In genomic region chr2:75477076-75477475, GRCm38 (mm10) we compare ENCODE assay signal across 22 mouse cellular contexts.
DNase-seq lines count a peak whose midpoint lies in the region; ATAC-seq and TF ChIP-seq lines count a peak whose summit lies in the region.
"Had no signal": no experiment of that assay in that cellular context is flagged by ENCODE, and none has a peak within 500 bp of the region (broad histone marks: within the 10 kb centered on the region; RNA-seq: fewer than 3 reads in every experiment).

No protein-coding gene starts in this region.

- no peak overlapping the region for H3K9ac ChIP-seq in midbrain, embryonic 11.5 days (ENCODE audit: low read length)
- no peak overlapping the region for H3K9ac ChIP-seq in midbrain, embryonic 14.5 days (replicated peaks; ENCODE audit: low read length)
- H3K9ac ChIP-seq: embryonic facial prominence, embryonic 12.5 days; forebrain, embryonic 12.5 days; heart, embryonic 15.5 days; hindbrain, embryonic 13.5 days had no signal

- ATAC-seq in midbrain, embryonic 11.5 days (ENCODE audit: low FRiP score): no peak
- no peak for ATAC-seq in midbrain, embryonic 14.5 days (ENCODE audit: low FRiP score, low TSS enrichment)
- ATAC-seq: hindbrain, postnatal 0 days had no signal

- H3K27me3 ChIP-seq in midbrain, embryonic 11.5 days (ENCODE audit: control insufficient read depth, insufficient read depth, low read length): no peaks in the 10 kb centered on the region
- no peaks in the 10 kb centered on the region for H3K27me3 ChIP-seq in midbrain, embryonic 14.5 days (ENCODE audit: control insufficient read depth, insufficient read depth, low read length)
- H3K27me3 ChIP-seq: embryonic facial prominence, embryonic 12.5 days; forebrain, embryonic 12.5 days; heart, embryonic 15.5 days; hindbrain, embryonic 13.5 days had no signal

- 80% methylated on average over 8 of the region's 8 CpGs for WGBS in midbrain, embryonic 11.5 days
- WGBS in midbrain, embryonic 14.5 days: 82% methylated on average over 8 of the region's 8 CpGs

- no peak overlapping the region for H3K27ac ChIP-seq in midbrain, embryonic 11.5 days (ENCODE audit: low read depth, low read length)
- H3K27ac ChIP-seq in midbrain, embryonic 14.5 days (replicated peaks; ENCODE audit: low read depth, low read length): no peak overlapping the region
- H3K27ac ChIP-seq: embryonic facial prominence, embryonic 12.5 days; forebrain, embryonic 12.5 days; heart, adult 2 months; heart, embryonic 15.5 days; hindbrain, embryonic 13.5 days; hindbrain, postnatal 0 days had no signal

- no peaks in the 10 kb centered on the region for H3K36me3 ChIP-seq in midbrain, embryonic 11.5 days (ENCODE audit: control insufficient read depth, insufficient read depth, low read length)
- H3K36me3 ChIP-seq in midbrain, embryonic 14.5 days (ENCODE audit: control insufficient read depth, insufficient read depth, low read length): no peaks in the 10 kb centered on the region
- H3K36me3 ChIP-seq: embryonic facial prominence, embryonic 12.5 days; forebrain, embryonic 12.5 days; heart, embryonic 15.5 days; hindbrain, embryonic 13.5 days had no signal

- no peaks in the 10 kb centered on the region for H3K9me3 ChIP-seq in midbrain, embryonic 11.5 days (ENCODE audit: control insufficient read depth, low read length)
- no peaks in the 10 kb centered on the region for H3K9me3 ChIP-seq in midbrain, embryonic 14.5 days (ENCODE audit: control insufficient read depth, low read length)
- H3K9me3 ChIP-seq: embryonic facial prominence, embryonic 12.5 days; forebrain, embryonic 12.5 days; heart, embryonic 15.5 days; hindbrain, embryonic 13.5 days had no signal

- no peak for TF ChIP-seq POLR2A in brain, embryonic 14.5 days (IDR thresholded peaks at IDR 0.05; ENCODE audit: borderline replicate concordance, extremely low read depth, insufficient read depth, insufficient read length, poor library complexity, severe bottlenecking)

- peak; percentile 11 to 39 for DNase-seq in frontal cortex, adult 2 months (ENCODE audit: extremely low spot score in 1 of 2, low spot score in 1 of 2)
- DNase-seq in frontal cortex, postnatal 25 days (ENCODE audit: low spot score in 2 of 2): no peak
- DNase-seq in midbrain, embryonic 11.5 days (ENCODE audit: low spot score, missing footprints): peak; percentile 21
- DNase-seq in midbrain, embryonic 14.5 days: no peak
- peak; percentile 55 for DNase-seq in brain, adult 2 months (ENCODE audit: low read depth, low spot score)
- DNase-seq in brain, embryonic 14.5 days (ENCODE audit: low read depth): peak; percentile 37
- DNase-seq in spleen, adult 12 weeks (ENCODE audit: low spot score): no peak
- DNase-seq: adrenal gland, adult 2 months; adrenal gland, postnatal 25 days; cerebellum, adult 11 months; cerebellum, adult 8-10 months; cerebellum, postnatal 14 days; embryo, embryonic 11 days; gastrocnemius, postnatal 14 days; heart, adult 2 months; heart, postnatal 14 days had no signal

- TF ChIP-seq CTCF in brain, embryonic 14.5 days (IDR thresholded peaks at IDR 0.05; ENCODE audit: borderline replicate concordance, extremely low read depth, insufficient read depth, insufficient read length): no peak

- no peaks in the 10 kb centered on the region for H3K4me1 ChIP-seq in midbrain, embryonic 11.5 days (ENCODE audit: control insufficient read depth, insufficient read depth, low read length)
- H3K4me1 ChIP-seq in midbrain, embryonic 14.5 days (ENCODE audit: control insufficient read depth, insufficient read depth, low read length): peaks cover 6% of the 10 kb centered on the region
- H3K4me1 ChIP-seq: forebrain, embryonic 12.5 days; heart, embryonic 15.5 days had no signal

- no peak overlapping the region for H3K4me2 ChIP-seq in midbrain, embryonic 11.5 days
- no peak overlapping the region for H3K4me2 ChIP-seq in midbrain, embryonic 14.5 days (ENCODE audit: low read length)
- H3K4me2 ChIP-seq: embryonic facial prominence, embryonic 12.5 days; forebrain, embryonic 12.5 days; heart, embryonic 11.5 days; heart, embryonic 15.5 days; hindbrain, embryonic 13.5 days had no signal

- H3K4me3 ChIP-seq in midbrain, embryonic 11.5 days (ENCODE audit: low read depth, low read length): no peak overlapping the region
- H3K4me3 ChIP-seq in midbrain, embryonic 14.5 days (replicated peaks; ENCODE audit: low read depth, low read length): no peak overlapping the region
- H3K4me3 ChIP-seq: embryonic facial prominence, embryonic 12.5 days; forebrain, embryonic 12.5 days; heart, adult 2 months; heart, embryonic 15.5 days; hindbrain, embryonic 13.5 days had no signal

Comparison
In these comparisons a context has a peak if more than half of its experiments do, and no peak if none do; other contexts are left out.
1. DNase-seq: peak in frontal cortex, adult 2 months (2 of 2), midbrain, embryonic 11.5 days (single experiment), brain, adult 2 months (single experiment) and brain, embryonic 14.5 days (single experiment); none in frontal cortex, postnatal 25 days (0 of 2), midbrain, embryonic 14.5 days (single experiment) and spleen, adult 12 weeks (single experiment).